Mouse (Mus musculus): Measurements from ENCODE around the gene Ets1. TPM values are rescaled to one million over a fixed set of nuclear protein-coding genes. Genes with fewer than 3 reads are reported as not detected.

The Ets1 gene
- polyA plus RNA-seq, 1 experiment = 30.2 TPM

- Histone ChIP-seq H3K27ac (ENCODE audit: insufficient read depth, low read length) (peak overlapping the region; percentile 40; the same call in 1 of the 2 replicates), H3K4me1 (ENCODE audit: control insufficient read depth, insufficient read depth, low read length) (0 out of 2 replicates have a peak, but pooled peaks cover 2% of the 10 kb centered on the region), H3K4me3 (ENCODE audit: insufficient read depth, low read length) (no peak overlapping the region)
- no peak for TF ChIP-seq CTCF (IDR thresholded peaks at IDR 0.05; ENCODE audit: borderline replicate concordance, insufficient read depth, low read length)
- no peak for TF ChIP-seq POLR2A (IDR thresholded peaks at IDR 0.05; ENCODE audit: low read depth, low read length)
These were observed 170.1 kb downstream of the Ets1 start for GRCm38 (mm10) chr9:32806106-32806505.

Other genes starting within 250 kb of the Ets1 start
- 5.0 and 6.8 TPM in 2 replicates for gene Fli1, start 93.4 kb upstream of the Ets1 start, polyA plus RNA-seq (2011; ENCODE audit: insufficient read length, low read depth, missing spikeins)